16 mouse cellular contexts compared by ENCODE assay signal in the genomic region with DNA sequence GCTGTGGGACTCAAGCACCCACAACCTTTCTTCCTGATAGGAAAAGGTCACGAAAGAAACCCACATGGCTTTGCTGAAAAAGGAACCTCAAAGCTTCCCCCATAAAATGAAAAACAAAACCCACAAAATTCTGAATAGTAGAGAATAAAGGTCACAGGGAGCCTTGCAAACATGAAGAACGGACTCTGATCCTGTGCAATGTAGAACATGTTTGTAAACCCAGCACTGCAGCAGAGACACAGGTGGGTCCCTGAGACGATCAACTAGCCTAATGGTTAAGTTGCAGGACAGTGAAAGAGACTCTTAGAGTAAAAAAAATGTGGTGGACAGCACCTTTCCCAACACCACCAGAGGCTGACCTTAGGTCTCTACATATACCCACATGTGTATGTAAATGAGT.
"Had no signal": no experiment of that assay in that cellular context is flagged by ENCODE, and none has a peak within 500 bp of the region (broad histone marks: within the 10 kb centered on the region; RNA-seq: fewer than 3 reads in every experiment).

No protein-coding gene starts in this region.

- ATAC-seq: hindbrain, postnatal 0 days; midbrain, embryonic 15.5 days had no signal

- H3K9me3 ChIP-seq: limb, embryonic 13.5 days; lung, embryonic 15.5 days; megakaryocyte, embryonic 14.5 days; midbrain, embryonic 15.5 days; neural tube, embryonic 12.5 days had no signal

- H3K4me2 ChIP-seq: limb, embryonic 13.5 days; lung, embryonic 15.5 days; midbrain, embryonic 11.5 days; midbrain, embryonic 15.5 days; neural tube, embryonic 12.5 days had no signal

- H3K4me1 ChIP-seq: limb, embryonic 13.5 days; lung, embryonic 15.5 days; midbrain, embryonic 15.5 days; neural tube, embryonic 12.5 days had no signal

- H3K4me3 ChIP-seq: layer of hippocampus, adult 2 months; limb, embryonic 13.5 days; lung, embryonic 15.5 days; megakaryocyte, embryonic 14.5 days; midbrain, embryonic 15.5 days; neural tube, embryonic 12.5 days had no signal

- H3K27ac ChIP-seq: hindbrain, postnatal 0 days; layer of hippocampus, adult 2 months; limb, embryonic 13.5 days; liver, embryonic 14.5 days; lung, embryonic 15.5 days; macrophage; midbrain, embryonic 15.5 days; neural tube, embryonic 12.5 days had no signal

- H3K9ac ChIP-seq: limb, embryonic 13.5 days; liver, embryonic 14.5 days; lung, embryonic 15.5 days; midbrain, embryonic 15.5 days; neural tube, embryonic 12.5 days had no signal

- DNase-seq: kidney, postnatal 4 days; left cerebral cortex, postnatal 4 days; lung, postnatal 14 days; spleen, adult 18-20 months; thymus, adult 18-20 months; thymus, postnatal 14 days had no signal

- H3K27me3 ChIP-seq: limb, embryonic 13.5 days; lung, embryonic 15.5 days; megakaryocyte, embryonic 14.5 days; midbrain, embryonic 15.5 days; neural tube, embryonic 12.5 days had no signal
